36 mouse cellular contexts compared by ENCODE assay signal in genomic region chr6:56035054-56035453, GRCm38 (mm10). TPM values are rescaled to one million over a fixed set of nuclear protein-coding genes. Genes with fewer than 3 reads are reported as not detected.
"Had no signal": no experiment of that assay in that cellular context is flagged by ENCODE, and none has a peak within 500 bp of the region (broad histone marks: within the 10 kb centered on the region; RNA-seq: fewer than 3 reads in every experiment).

No protein-coding gene starts in this region.

- H3K4me1 ChIP-seq: limb, embryonic 10.5 days; limb, embryonic 12.5 days; limb, embryonic 15.5 days; liver, embryonic 12.5 days; liver, embryonic 13.5 days; liver, embryonic 15.5 days; lung, embryonic 15.5 days; megakaryocyte, embryonic 14.5 days; midbrain, embryonic 10.5 days; midbrain, embryonic 15.5 days had no signal

- DNase-seq: left cerebral cortex, postnatal 4 days; liver; liver, embryonic 13.5 days; liver, postnatal 0 days; lung, adult 18-20 months; lung, adult 2 months; lung, embryonic 14.5 days; lung, postnatal 10 days; lung, postnatal 14 days; lung, postnatal 36 days; lung, postnatal 4 days; midbrain, embryonic 14.5 days had no signal

- H3K9me3 ChIP-seq: limb, embryonic 10.5 days; limb, embryonic 12.5 days; limb, embryonic 13.5 days; limb, embryonic 15.5 days; liver, embryonic 12.5 days; liver, embryonic 13.5 days; liver, embryonic 15.5 days; lung, embryonic 15.5 days; megakaryocyte, embryonic 14.5 days; midbrain, embryonic 10.5 days; midbrain, embryonic 12.5 days; midbrain, embryonic 13.5 days; midbrain, embryonic 15.5 days had no signal

- H3K27ac ChIP-seq: left cerebral cortex, adult 2 months; limb, embryonic 10.5 days; limb, embryonic 12.5 days; limb, embryonic 13.5 days; limb, embryonic 15.5 days; liver, embryonic 12.5 days; liver, embryonic 13.5 days; liver, embryonic 14.5 days; liver, embryonic 15.5 days; lung, embryonic 15.5 days; macrophage; midbrain, embryonic 10.5 days; midbrain, embryonic 12.5 days; midbrain, embryonic 13.5 days; midbrain, embryonic 15.5 days had no signal

- H3K9ac ChIP-seq: limb, embryonic 12.5 days; limb, embryonic 13.5 days; limb, embryonic 15.5 days; liver, embryonic 12.5 days; liver, embryonic 13.5 days; liver, embryonic 14.5 days; liver, embryonic 15.5 days; liver, postnatal 0 days; lung, embryonic 14.5 days; lung, embryonic 15.5 days; midbrain, embryonic 12.5 days; midbrain, embryonic 13.5 days; midbrain, embryonic 15.5 days had no signal

- ATAC-seq: liver, embryonic 12.5 days; liver, postnatal 0 days; lung, postnatal 0 days; midbrain, embryonic 13.5 days; midbrain, embryonic 15.5 days had no signal

- H3K4me3 ChIP-seq: left cerebral cortex, adult 2 months; limb, embryonic 10.5 days; limb, embryonic 12.5 days; limb, embryonic 13.5 days; limb, embryonic 15.5 days; liver, embryonic 12.5 days; liver, embryonic 13.5 days; liver, embryonic 15.5 days; lung, embryonic 15.5 days; megakaryocyte, embryonic 14.5 days; midbrain, embryonic 10.5 days; midbrain, embryonic 12.5 days; midbrain, embryonic 13.5 days; midbrain, embryonic 15.5 days had no signal

- H3K4me2 ChIP-seq: limb, embryonic 12.5 days; limb, embryonic 13.5 days; limb, embryonic 15.5 days; liver, embryonic 11.5 days; liver, embryonic 12.5 days; liver, embryonic 13.5 days; liver, embryonic 15.5 days; lung, embryonic 14.5 days; lung, embryonic 15.5 days; midbrain, embryonic 11.5 days; midbrain, embryonic 12.5 days; midbrain, embryonic 13.5 days; midbrain, embryonic 15.5 days had no signal

- H3K36me3 ChIP-seq: limb, embryonic 10.5 days; limb, embryonic 12.5 days; limb, embryonic 13.5 days; limb, embryonic 15.5 days; liver, embryonic 12.5 days; liver, embryonic 13.5 days; liver, embryonic 15.5 days; lung, embryonic 15.5 days; midbrain, embryonic 10.5 days; midbrain, embryonic 12.5 days; midbrain, embryonic 13.5 days; midbrain, embryonic 15.5 days had no signal

- H3K27me3 ChIP-seq: limb, embryonic 12.5 days; limb, embryonic 13.5 days; limb, embryonic 15.5 days; liver, embryonic 12.5 days; liver, embryonic 13.5 days; liver, embryonic 15.5 days; lung, embryonic 15.5 days; megakaryocyte, embryonic 14.5 days; midbrain, embryonic 12.5 days; midbrain, embryonic 13.5 days; midbrain, embryonic 15.5 days had no signal

RNA-seq across cellular contexts. Expression of gene Ppp1r17, which starts 17.8 kb away (rescaled TPM):
- total RNA-seq: liver, adult 2 months; megakaryocyte progenitor cell, adult 5-6 weeks; megakaryocyte, adult 5-6 weeks; megakaryocyte-erythroid progenitor cell, adult 5-6 weeks; monocyte, adult 5-6 weeks had no signal
- polyA plus RNA-seq: limb, embryonic 10.5 days; limb, embryonic 15.5 days; liver, adult 2 months; liver, embryonic 12.5 days; liver, embryonic 13.5 days; liver, embryonic 14.5 days; liver, embryonic 15.5 days; liver, embryonic 16.5 days; liver, postnatal 0 days; lung, adult 2 months; lung, embryonic 14.5 days; lung, postnatal 0 days; macrophage had no signal
